Mouse (Mus musculus): ENCODE measurements around the gene Pus10.

Pus10 gene

GRCm38 (mm10) chr11:23767928-23768327, 102.5 kb downstream of the Pus10 start:
- no peak for DNase-seq

GRCm38 (mm10) chr11:23769033-23769432, 103.6 kb downstream of the Pus10 start:
- DNase-seq = no peak

DNA sequence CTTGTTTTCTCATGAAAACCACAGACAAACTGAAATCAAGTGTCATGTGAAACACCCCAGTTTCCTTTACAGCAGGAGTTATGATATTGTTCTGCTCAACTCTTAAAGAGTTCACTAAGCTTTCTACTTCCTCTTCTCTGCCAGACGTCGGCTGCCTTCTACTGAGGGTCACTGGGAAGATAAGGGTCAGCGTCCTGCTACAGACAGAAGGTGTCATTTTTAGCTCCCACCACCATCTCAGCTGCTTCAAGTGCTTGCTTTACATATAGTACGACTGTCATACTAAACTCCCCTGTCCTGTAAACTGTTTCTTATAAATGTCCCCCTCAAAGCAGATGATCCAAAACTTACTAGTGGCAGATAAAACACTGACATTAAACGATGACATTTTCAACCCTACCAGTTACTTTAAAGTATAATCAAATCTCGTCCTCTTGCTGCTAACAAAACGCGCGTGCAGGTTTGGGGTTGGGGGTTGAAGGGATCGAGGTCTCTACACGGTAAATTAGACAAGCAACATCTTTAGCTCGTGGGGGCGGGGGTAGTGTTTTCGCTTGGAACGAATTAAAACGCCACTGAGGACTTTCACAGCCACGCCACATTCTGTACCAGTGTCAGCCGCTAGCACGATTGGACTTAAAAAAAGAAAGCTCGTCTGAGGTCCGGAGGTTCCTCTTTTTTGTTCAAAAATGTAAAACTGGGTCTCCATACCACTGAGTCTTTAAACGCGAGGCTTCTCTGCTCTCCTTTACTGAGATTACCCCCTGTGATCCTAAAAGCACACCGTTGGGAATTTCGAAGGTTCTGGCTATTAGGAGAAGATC, 104.4 kb downstream of the Pus10 start:
- DNase-seq = peak; percentile 48

DNA sequence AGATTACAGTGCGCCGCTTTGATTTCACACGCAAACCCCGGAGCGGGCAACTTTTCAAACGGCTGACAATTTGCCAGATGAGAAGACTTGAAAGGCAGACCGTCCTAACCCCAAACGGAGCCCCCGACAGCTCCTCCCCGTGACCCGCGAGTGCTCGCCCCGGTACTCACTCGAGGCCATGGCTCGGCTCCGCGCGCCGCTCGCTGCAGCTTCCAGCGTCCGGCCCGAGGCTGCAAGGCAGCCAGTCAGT, 105.0 kb downstream of the Pus10 start:
- DNase-seq = no peak

DNA sequence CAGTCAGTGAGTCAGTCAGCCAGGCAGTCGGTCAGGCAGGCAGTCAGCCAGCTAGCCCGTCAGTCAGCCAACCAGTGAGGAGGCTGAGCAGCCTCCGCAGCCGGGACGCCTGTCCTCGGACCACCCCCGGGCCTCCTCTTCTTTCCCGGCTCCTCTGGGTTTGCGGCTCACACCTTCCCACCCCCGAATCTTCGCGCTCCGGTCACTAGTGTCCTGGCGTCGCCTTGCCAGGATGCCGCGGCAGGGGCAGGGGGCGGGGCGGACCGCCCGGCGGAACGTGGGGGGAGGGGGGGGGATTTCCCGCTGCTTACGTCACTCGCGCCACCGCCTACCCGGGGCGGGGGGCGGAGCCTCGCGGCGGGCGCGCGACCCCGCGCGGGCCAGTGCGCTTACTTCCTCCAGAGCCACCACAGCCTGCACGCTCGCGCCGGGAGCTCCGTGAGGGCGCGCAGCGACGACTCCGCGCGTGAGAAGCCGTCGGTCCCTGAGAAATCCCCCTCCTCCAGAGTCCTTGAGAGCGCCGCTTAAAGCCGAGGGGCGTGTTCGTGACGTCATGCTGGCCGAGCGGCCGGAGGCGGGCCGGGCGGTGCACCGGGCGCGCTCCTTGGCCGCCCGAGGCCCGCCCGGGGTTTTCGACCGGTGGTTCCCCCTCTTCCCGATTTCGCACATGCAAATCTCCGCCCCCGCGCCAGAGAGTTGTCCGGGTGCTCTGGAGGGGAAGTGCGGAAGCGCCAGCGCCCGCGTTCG, 105.5 kb downstream of the Pus10 start, which contains the start of gene Rel:
TSS of gene Rel (minus strand) at position 211 of the 747 bp plus-strand sequence.
- DNase-seq = peak; percentile 95

GRCm38 (mm10) chr11:23771507-23772097, 106.1 kb downstream of the Pus10 start:
- DNase-seq = no peak

- DNase-seq = no peak
Measured at GRCm38 (mm10) chr11:23772471-23772870, 107.0 kb downstream of the Pus10 start.

- no peak for DNase-seq
Measured at GRCm38 (mm10) chr11:23778787-23779201, 113.3 kb downstream of the Pus10 start.

GRCm38 (mm10) chr11:23782038-23782437, 116.6 kb downstream of the Pus10 start:
- no peak for DNase-seq
